Mouse (Mus musculus) T-cell, adult 2 months (primary cell): ENCODE results near the gene Hoxa1.

ENCODE experiments used
- DNase-seq: peaks from one replicate; pipeline ENCODE4 v3.0.0; 2022; ENCODE audit warnings: low spot score

Hoxa1 gene

GRCm38 (mm10) chr6:52170898-52171223 lies 12.7 kb upstream of the Hoxa1 start:
- no peak for DNase-seq

DNA sequence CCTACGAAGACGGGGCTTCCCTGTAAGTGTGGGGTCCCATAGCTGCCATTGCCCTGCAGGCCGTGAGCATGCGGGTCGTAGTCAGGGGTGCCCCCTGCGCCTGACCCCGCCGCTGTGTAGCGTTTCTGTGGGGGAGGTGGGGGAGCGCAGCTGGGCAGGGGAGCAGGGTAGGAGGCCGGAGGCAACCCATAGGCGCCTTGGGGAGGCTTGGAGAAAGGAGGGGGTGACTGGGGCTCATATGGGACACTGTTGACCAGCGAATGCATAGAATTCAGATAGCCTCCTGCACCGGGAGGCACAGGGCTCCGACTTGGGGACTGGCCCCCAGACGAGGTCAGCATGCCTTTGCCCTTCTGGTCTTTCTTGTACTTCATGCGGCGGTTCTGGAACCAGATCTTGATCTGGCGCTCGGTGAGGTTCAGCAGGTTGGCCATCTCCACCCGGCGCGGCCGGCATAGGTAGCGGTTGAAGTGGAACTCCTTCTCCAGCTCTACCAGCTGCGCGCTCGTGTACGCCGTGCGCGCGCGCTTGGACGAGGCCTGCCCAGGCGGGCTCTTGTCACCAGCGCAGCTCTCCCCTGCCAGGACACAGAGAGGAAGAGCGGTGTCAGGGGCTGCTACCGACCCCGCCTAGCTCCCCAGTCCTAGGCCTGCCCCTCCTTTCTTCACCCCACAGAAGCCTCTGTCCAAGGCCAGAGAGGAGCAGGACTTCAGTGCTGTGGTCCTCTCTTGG lies 12.2 kb upstream of the Hoxa1 start:
- no peak for DNase-seq

DNA sequence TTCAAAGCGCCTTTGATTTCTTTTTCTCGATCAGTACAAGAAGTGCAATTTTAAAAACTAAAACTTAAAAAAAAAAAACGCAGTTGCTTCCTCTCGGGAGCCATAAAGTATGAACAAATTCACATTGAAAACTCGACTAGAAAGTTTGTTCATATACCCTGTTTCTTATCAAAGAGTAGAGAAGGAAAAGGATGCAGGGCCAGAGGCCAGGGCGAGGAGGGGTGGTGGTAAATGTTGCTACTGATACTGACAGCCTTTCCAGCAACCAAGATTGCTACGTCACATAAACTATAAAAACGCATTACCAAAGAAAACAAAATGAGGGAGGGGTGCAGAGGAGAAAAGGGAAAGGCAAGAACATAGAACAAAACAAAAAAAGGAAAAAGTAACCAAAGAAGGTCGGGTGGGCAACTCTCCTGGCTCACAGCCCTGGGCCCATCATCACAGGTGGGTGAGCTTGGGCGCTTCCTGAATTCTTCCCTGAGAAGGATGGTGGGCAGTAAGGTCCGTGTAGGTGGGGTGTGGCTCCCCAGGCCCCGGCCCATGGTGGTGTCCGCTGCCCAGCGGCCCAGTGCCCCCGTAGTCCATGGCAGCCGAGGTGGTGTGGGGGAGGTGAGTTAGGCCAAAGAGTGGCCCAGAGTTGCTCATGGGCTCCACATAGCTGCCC lies 11.5 kb upstream of the Hoxa1 start:
- no peak for DNase-seq

DNA sequence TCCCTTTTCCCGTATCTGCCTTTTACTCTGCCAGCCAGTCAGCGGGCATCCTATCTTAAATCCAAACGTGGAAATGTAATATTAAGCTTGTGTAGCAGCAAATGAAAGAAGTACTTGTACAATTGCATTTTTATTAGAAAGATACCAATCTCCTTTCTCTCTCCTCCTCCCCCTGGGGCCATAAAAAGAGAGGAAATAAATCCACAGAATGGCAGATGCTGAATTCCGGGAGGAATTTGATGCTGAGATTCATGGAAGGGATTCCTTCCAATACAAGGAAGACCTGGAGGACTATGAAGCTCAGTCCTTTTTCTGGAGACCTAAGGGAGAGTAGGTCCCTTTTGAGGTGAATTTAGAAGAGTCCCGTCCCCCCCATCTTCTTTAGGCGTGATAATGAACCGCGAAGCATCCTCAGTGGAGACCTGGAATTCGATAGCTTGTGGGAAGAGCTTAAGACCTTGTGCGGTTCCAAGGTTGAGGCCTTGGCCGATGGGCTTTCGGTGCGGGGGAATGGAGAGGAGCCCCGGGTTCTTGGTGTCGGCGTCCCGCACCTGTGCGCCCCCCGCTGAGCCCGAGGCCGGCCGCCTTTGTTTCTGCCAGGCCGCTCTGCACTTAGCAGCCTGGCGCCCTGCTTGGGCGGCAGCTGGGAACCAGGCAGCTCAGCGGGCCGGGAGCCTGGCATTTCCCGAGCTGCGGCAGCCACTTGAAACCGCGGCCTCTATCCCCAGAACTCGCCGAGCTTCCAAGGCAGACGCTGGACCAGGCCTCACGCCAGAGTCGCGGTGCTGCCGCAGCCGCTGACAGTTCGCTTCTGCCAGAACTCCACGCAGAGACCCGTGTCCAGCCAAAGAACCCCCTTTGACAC lies 10.3 kb upstream of the Hoxa1 start:
- DNase-seq, result no peak

GRCm38 (mm10) chr6:52167736-52168161 lies 9.6 kb upstream of the Hoxa1 start:
- DNase-seq, result no peak

DNA sequence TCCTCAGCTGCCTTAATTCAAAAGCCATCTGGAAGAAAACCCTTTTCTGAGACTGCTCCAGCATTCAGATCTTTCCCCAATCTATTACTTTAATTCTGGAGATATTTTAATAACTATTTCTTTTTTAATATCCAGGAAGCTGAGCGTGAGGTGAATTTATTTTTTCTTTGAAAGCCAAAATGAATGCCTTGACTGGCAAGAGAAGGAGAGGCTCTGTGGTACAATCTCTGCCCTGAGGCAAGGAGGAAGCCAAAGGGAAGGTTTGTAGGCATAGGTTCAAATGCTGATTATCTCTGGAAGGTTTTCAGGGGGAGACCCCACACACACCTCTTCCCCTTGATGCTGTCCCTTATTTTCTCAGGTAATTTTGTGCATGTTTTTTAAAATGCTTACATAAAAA lies 9.1 kb upstream of the Hoxa1 start:
- no peak for DNase-seq

DNA sequence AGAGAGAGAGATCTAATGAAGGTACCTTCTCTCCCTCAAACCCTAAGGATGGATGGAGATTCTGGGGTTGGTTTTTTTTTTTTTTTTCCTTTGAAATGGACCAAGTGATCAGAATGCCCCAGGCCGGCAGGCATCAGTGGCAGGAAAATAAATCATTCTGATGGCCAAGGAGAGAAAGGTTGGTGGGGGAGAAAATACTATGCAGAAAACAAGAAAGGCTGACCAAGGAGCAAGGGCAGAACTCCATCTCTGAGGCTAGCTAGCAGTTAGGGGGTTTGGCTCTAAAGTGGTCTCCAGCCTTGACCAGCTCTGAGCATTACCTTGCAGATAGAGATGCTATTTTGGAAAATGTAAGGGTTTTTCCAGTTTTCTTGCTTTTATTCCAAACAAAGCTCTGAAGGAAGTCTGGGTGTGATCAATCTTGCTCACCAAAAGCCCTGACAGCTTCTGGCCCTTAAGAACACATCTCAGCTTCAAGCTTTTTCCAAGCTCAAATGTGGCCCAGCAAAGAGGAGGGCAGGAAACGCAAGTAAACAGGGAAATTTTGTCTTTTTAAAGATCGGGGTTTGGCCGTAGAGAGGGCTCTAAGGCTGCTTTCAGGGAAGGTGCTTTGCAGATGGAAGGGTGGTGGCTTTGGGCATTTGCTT lies 8.4 kb upstream of the Hoxa1 start:
- DNase-seq, result no peak

DNA sequence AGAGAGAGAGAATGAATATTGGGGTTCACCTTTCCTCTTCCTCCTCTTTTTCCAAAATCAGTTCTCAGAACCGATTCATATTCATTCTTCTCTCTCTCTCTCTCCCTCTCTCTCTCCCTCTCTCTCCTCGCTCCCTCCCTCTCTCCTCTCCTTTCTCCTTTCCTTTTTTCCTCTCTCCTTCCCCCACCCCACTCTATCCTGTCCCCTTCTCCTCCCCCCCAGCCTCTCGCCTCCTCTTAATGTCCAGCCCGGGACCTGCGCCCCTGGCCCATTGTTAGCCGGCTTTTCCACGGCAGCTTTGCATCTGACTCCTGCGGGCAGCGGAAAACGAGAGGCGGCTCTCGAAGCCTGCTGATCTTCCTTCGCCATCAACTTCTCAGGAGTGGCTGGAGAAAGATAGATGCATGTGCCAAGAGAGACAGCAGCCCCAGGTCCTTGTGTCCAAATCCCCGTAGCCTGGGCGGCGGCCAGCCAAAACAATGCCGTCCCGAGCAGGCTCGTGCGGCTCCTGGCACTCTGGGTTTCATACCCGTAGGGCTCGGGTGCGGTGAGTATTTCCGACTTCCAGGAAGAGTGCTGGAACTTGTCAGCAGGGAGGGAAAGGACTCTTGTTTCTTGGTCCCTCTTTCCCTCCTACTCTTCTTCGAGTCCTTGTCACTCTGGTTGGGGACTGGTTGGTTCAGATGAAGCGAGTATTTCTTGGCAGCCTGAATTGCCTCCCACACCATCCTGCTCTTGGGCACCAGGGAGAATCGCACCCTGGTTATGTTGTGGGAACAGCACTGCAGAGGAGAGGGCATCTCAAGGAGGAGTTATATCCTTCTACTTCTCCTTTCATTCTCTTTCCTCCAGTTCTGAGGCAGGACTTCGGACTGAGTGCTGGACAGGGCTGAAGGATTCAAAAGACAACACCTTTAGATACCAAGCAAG lies 7.6 kb upstream of the Hoxa1 start:
- no peak for DNase-seq

- no peak for DNase-seq
Observed at GRCm38 (mm10) chr6:52164626-52165440, 6.7 kb upstream of the Hoxa1 start, which contains the start of gene Hoxa2. Gene Hoxa2, minus strand, starts transcription at chr6:52164831.

DNA sequence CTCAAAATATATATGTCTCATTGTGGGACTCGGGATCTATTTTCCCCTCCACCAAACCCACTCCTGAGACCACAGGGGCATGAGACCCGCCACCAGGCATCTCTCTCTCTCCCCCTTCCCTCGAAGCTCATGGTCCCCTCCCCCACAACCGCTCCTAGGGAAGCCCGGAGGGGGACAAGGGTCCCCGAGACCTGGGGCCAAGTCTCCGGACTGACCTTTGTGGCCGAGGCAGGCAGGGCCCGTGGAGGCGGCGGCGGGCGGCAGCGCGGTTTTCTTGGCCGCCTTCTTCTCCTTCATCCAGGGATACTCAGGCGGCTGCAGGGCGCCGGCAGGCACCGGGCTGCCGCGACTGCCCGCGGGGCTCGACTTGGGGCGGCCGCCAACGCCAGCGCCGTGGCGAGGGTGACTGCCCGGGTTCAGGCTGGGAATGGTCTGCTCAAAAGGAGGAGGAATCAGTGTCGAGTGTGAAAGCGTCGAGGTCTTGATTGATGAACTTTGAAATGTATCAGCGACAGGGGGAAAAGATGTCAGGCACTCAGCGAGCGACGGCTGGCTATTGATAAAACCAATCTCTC lies 6.0 kb upstream of the Hoxa1 start:
- no peak for DNase-seq

DNA sequence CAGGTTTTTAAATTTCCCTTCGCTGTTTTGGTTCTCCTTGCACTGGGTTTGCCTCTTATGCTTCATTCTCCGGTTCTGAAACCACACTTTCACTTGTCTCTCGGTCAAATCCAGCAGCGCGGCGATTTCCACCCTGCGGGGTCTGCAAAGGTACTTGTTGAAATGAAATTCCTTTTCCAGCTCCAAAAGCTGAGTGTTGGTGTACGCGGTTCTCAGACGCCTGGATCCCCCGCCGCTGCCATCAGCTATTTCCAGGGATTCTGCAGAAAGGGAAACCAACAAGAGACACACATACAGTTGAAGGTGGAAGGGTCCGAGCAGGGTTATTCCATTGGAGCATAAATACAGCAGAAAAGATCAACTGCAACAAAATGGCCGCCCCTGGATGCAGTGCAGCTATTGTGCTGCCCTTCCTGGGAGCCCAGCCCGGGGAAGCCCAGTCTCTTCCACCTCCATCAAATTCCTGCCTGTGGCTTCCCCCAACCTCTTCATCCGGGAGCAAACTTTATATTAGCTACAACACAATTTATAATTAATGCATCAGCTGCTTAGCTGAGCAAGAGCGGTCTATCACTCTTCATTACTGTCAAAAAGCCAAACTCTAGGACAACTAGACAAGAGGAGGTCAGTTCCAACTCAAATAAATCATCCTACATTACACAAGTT lies 5.4 kb upstream of the Hoxa1 start:
- DNase-seq, result no peak

DNA sequence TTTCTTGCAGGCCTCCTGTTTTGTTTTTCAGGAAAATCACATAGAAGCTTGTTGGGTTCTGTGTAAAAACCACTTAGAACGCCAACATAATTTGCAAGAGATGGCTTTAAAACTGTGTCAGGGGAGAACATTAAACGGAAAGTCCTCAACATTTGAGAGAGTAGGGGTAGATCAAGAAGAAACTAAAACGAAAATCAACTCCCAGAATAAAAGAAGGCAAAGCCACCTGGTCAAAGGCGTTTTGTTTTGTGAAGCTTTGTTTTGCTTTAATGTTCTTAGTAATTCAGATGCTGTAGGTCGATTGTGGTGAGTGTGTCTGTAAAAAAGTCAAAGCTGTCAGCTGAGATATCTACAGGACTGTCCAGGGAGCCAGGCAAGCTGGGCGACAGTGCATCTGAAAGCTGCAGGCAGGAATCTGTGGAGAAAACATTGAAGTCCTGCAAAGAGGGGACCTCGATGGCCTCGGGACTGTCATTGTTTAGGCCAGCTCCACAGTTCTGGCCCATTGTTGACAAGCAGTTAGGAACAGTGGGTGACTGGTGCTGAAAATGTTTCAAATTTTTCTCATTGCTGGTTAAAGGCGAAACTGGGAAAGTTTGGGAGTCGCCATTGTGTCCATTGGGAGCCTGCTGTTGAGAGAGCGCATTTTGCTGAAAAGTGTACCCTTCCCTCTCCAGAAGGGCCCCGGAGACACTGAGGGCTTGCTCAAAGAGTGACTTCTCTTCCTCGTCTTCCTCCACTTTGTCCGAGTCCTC lies 4.7 kb upstream of the Hoxa1 start:
- no peak for DNase-seq

GRCm38 (mm10) chr6:52162093-52162380 lies 3.9 kb upstream of the Hoxa1 start:
- DNase-seq, result no peak

DNA sequence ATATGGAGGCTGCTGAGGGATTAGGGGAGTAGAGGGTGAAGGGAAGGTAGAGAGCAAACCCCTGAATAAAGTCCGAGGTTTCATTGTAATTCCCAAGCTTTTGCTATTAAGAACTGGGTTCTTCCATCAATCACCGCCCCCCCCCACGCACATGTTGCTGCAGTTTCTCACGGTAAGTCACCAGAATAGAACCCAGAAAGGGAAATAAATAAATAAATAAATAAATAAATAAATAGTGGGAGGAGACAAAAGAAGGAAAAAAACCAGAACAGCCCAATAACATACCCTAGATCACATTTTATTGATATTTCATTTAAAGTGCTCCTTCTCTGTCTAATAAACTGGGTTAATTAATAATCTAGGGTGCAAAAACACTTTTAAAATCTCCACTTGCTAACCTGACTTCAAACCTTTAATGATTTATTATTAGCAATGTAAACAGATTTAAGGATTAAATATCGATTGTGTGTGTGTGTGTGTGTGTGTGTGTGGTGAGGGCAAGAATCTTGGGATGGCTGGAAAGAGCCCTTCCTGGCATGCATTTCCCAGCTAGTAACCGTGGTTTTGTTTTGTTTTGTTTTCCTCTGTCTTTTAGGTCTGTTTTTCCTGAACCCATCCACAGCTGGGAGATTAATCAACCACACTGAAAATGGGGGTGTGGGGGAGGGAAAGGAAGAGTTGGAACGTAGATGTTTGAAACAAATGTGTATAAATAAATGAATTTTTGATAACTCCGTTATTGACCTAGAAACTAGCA lies 3.4 kb upstream of the Hoxa1 start:
- no peak for DNase-seq

GRCm38 (mm10) chr6:52160511-52161335 lies 2.6 kb upstream of the Hoxa1 start:
- no peak for DNase-seq

DNA sequence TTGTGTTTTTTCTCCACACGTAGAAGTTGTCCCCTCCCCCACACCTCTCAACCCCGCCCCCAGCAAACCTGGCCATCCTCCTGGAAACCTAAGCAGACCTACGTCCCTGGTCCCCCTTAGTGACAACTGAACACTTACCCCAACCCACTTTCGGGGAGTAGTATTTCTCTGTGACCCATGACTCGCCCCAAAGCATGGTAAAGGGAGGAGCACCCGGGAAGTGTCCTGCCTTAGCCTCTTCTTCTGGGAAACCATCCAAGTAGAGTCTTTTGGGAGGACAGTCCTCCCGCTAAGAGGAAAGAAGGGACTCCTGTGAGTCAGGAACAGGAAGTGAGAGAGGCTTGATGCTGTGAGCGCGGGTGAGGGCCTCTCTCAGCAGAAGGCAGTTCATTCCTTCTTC lies 1.9 kb upstream of the Hoxa1 start:
- no peak for DNase-seq

DNA sequence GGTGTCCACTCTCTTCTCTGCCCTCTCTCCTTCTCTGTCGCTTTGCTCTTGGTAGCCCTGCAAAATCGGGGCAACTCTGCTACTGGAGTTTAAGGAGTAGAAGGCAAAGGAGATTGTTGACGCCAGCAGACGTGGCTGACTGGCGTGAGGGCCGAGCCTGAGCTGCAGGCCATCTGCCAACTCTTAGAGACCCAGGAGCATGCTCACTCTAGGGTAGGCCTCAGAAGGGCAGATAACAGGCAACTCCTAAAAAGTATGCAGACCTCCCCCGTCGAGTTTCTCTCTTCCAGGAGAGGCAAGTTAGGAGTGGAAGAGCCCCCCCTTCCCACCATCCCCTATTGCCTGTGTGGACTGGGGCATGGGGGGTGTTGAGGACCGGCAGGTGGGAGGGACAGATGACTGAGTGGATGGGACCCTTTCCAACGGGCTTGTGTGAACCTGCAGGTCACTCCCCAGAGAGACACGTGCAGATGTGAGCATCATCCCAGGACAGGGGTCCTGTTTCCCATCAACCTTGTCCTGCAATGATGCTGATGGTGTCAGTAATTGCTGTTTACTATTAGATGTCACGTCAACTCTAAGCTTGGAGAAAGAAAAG lies 1.1 kb upstream of the Hoxa1 start:
- no peak for DNase-seq
